Mouse (Mus musculus) lung, adult 2 months (tissue): ENCODE data around the gene Prr29.

ENCODE experiments used
- CTCF ChIP-seq: fragments of 200-500 bp; IDR thresholded peaks from 2 replicates; pipeline ENCODE4 v1.5.1; 2011; ENCODE audit warnings: mild to moderate bottlenecking, low read length, control low read depth; ENCODE audit not compliant: insufficient read depth
- POLR2A ChIP-seq: fragments of 200-500 bp; IDR thresholded peaks from 2 replicates; pipeline ENCODE4 v1.6.1; 2011; ENCODE audit warnings: low read depth, mild to moderate bottlenecking, control low read depth, low read length, borderline replicate concordance; ENCODE audit errors: extremely low read depth

GRCm38 (mm10) chr11:106411157-106411556 is 45.9 kb downstream of the Prr29 start:
- no peak for TF ChIP-seq CTCF
- TF ChIP-seq POLR2A, result no peak
